Mouse (Mus musculus) liver, postnatal 0 days (tissue): ENCODE data around the gene Nxpe4.

ENCODE experiments used
- CTCF ChIP-seq: sonication (generic); IDR thresholded peaks from 2 replicates; pipeline ENCODE4 v1.5.1; 2016; ENCODE audit warnings: antibody characterized with exemption, low read depth
- EP300 ChIP-seq: IDR thresholded peaks from 2 replicates; pipeline ENCODE4 v1.6.1; 2016; ENCODE audit warnings: antibody characterized with exemption, low read depth, mild to moderate bottlenecking

GRCm38 (mm10) chr9:48407549-48408327 is 245.9 kb downstream of the Nxpe4 start:
- TF ChIP-seq EP300 (no peak), CTCF (no peak)
